Mouse (Mus musculus) gastrocnemius, postnatal 36 days (tissue): ENCODE measurements around the gene Fbln1. TPM values are rescaled to one million over a fixed set of nuclear protein-coding genes. Genes with fewer than 3 reads are reported as not detected.

ENCODE experiments used
- DNase-seq, 2 experiments: peaks; one replicate each; pipeline ENCODE4 v3.0.0; 2022
- intact Hi-C: fragments of 180-260 bp; cut with DNase I; formaldehyde crosslinking; loops from one replicate; pipeline ENCODE4 v1.15.1; 2025
- total RNA-seq, 2 experiments: library from RNA; stranded (reverse); gene quantifications; 2 replicates each; pipeline ENCODE4 v1.2.3; 2021

The Fbln1 gene
- total RNA-seq, 2 experiments from 2014 or later: 4.8 to 5.7 TPM

DNA sequence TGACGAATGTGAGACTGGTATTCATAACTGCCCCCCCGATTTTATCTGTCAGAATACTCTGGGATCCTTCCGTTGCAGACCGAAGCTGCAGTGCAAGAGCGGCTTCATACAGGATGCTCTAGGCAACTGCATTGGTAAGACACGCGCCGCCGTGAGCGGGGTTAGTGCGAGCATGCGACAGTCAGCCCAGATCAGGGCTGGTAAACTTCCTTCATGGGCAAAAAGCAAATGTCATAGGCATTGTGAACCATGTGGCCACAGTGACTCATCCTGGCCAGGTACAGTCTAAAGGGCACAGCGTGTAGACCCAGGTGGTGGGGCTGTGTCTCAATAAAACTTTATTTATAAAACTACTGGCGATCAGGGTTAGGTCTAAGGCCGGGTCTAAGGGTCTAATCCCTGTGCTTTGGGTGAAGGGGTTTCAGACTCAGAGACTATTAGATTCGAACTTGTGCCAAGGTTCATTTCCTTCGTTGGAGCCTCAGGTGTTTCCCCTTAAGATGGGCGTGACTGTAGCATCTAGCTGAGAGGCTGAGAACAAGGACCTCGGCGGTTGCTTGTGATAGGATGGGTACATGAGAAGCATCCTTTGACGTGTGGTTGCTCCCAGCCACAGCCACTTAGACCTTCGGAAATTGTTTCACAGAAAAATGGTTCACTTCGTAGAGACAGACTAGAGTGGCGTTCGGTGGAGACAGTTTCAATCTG is 26.9 kb downstream of the Fbln1 start:
- intact Hi-C loops: no loop called here
- DNase-seq: no peak

GRCm38 (mm10) chr15:85233251-85233611 is 27.5 kb downstream of the Fbln1 start:
- intact Hi-C loops: no loop called here
- no peak for DNase-seq

GRCm38 (mm10) chr15:85233690-85234089 is 27.9 kb downstream of the Fbln1 start:
- DNase-seq: no peak
- intact Hi-C loops: no loop called here

GRCm38 (mm10) chr15:85238821-85239745 is 33.3 kb downstream of the Fbln1 start:
- intact Hi-C loops: no loop called here
- DNase-seq: peak; percentile 57 to 63

DNA sequence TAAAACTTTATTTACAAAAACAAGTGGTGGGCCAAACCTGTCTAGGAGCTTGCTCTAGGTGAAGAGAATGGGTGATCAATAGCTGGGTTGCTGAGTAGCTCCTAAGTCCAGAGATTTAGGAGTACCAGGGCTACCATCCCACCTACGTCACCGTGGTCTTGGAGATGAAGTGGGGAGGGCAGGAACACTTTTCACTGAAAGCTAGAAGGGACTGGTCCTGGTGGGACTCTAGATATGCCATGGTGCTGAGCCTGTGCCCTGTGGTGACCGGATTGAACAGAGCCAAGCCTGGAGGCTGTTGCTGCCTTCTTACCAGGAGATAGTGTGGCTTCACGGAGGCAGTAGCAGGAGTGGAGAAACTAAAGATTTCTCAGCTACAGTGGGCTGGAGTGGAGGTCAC is 34.3 kb downstream of the Fbln1 start:
- DNase-seq: no peak
- intact Hi-C loops: no loop called here

GRCm38 (mm10) chr15:85241856-85242255 is 36.1 kb downstream of the Fbln1 start:
- intact Hi-C loops: no loop called here
- no peak for DNase-seq

GRCm38 (mm10) chr15:85244414-85245161 is 38.8 kb downstream of the Fbln1 start:
- no peak for DNase-seq
- intact Hi-C loops: no loop called here

- intact Hi-C loops: no loop called here
- DNase-seq: peak in 1 of 2 experiments; percentile 43
Measured at GRCm38 (mm10) chr15:85245241-85246010, 39.7 kb downstream of the Fbln1 start.

GRCm38 (mm10) chr15:85246016-85246415 is 40.3 kb downstream of the Fbln1 start:
- intact Hi-C loops: no loop called here
- DNase-seq: no peak

- DNase-seq: no peak
- intact Hi-C loops: no loop called here
Measured at GRCm38 (mm10) chr15:85246936-85247335, 41.2 kb downstream of the Fbln1 start.

GRCm38 (mm10) chr15:85248311-85248710 is 42.6 kb downstream of the Fbln1 start:
- intact Hi-C loops: loop anchor here (2.0 kb wide), 1 partner anchor 98 kb away; no protein-coding TSS in a partner anchor
- DNase-seq: no peak

DNA sequence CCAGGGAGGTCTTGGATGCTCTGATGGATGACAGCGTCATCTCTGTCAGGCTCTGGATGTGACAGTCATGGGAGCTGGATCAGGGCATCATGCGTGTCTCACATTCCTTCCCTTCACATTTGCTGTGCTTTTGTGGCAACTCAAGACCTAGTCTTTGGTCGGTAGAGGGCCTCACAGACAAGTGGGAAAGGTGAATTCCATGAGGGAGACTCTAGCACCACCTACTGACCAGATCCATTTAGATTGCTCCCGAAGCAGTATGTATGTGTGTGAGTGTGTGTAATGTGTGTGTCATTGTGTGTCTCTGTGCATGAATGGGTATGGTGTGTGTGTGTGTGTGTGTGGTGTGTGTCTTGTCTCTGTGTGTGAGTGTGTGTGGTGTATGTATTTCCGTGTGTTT is 43.5 kb downstream of the Fbln1 start:
- intact Hi-C loops: loop anchor here (2.0 kb wide), 1 partner anchor 98 kb away; no protein-coding TSS in a partner anchor
- no peak for DNase-seq

- DNase-seq: no peak
- intact Hi-C loops: no loop called here
Measured at GRCm38 (mm10) chr15:85250436-85250835, 44.7 kb downstream of the Fbln1 start.

GRCm38 (mm10) chr15:85252476-85252875 is 46.7 kb downstream of the Fbln1 start:
- no peak for DNase-seq
- intact Hi-C loops: no loop called here

DNA sequence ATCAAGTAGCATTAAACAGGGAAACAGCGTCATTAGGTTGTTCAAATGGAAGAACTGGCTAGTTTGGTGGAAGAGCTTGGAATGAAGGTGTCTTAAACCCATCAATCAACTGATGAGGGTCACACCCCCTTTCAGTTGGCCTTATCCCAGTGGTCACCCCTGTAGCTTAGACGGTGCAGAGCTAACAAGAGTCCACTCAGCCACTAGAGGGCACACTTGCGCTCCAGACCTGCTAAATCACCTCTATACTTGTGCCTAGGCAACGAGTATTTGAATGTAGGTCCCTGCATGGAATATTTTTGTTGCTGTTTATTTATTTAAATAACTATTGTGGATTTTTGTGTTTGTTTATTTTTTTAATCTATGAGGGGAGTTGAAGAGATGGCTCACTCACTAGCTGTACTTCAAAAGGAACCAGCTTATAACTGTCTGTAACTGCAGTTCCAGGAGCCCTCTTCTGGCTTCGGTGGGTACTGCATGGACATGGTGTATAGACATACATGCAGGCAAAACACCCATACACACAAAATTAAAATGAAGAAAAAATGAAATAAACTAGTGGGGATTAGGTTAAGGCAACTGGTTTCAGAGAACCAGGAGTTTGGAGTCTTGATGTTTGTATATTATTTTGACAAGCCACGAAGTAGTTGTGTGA is 52.2 kb downstream of the Fbln1 start:
- intact Hi-C loops: no loop called here
- DNase-seq: peak in 1 of 2 experiments; percentile 51

DNA sequence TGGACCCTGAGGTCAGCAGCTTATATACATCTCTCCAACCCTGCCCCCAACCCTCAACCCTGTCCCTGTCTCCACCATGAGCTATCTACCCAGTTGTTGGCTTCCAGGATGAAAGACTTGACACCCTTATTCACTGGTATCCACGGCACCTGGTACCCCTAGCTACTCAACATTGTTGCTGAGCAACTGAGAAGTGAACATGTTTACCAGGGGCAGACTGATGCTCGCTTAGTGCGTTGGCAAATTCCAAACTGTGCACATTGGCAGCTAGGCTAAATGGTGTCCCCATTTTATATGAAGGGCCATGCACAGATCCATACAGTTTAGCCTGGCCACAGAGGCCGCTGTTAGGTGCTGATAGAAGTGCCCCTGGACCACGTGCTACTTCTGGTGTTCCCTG is 57.1 kb downstream of the Fbln1 start:
- intact Hi-C loops: no loop called here

DNA sequence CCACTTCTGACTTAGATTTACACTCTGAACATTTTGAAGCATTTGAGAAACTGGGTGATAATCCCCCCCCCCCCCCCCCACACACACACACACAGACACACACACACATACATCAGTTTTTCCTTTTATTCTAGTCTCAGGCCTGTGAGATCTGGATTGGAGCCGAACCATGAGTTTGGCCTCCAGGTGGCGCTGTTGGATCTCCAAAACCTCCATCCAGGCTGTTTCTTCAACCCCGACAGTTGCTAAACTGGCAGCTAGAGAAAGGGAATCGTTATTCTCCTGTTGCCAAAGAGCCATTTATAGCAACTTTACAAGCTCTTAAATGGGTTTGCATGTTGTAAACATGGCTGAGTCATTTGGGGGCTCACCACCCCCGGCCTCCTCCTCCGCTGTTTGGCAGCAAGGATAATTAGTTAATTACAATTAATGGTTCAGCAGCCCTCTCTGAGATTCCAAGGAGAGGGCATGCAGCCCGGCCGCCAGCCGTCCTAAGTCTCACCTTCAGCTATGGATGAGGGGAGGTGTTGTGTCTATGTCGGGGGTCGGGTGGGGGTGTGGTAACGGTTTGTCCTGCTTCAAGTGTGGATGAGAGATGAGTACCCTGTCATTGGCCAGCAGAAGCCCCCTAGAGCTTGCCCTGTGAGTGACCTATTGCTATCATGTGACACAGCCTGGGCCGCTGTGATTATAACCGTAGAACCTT is 61.1 kb downstream of the Fbln1 start:
- DNase-seq: peak; percentile 71 to 79
- intact Hi-C loops: loop anchor here (2.0 to 5.0 kb wide), 2 partner anchors 50 to 210 kb away; no protein-coding TSS in a partner anchor

More for the DNA sequence above, 57.1 kb downstream of the Fbln1 start:
- DNase-seq: no peak

DNA sequence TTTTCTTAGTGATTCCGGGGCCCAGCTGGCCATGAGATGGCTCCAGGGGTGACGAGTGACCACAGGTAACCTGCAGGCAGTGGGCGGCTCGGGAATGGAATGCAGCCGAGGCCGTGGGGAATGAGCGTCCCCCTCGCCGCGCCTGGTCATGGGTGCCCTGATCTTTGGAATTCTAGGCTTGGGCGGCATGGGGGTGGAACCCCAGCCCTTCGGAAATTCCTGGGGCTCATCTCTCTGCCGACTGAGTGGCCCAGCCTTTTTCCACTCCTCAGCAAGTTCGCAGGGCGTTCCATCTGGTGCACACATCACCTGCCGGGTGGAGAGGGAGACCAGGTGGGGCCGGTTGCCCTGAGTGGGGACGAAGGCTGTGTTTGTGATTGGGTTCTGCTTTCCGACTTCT is 62.1 kb downstream of the Fbln1 start:
- no peak for DNase-seq
- intact Hi-C loops: loop anchor here (2.0 to 5.0 kb wide), 2 partner anchors 49 to 209 kb away; no protein-coding TSS in a partner anchor

GRCm38 (mm10) chr15:85272988-85273387 is 67.2 kb downstream of the Fbln1 start:
- intact Hi-C loops: no loop called here
- no peak for DNase-seq
